Mouse (Mus musculus): ENCODE data around the gene Rfc2. TPM values are rescaled to one million over a fixed set of nuclear protein-coding genes. Genes with fewer than 3 reads are reported as not detected.
A peak's percentile ranks its signal among the peaks of the same experiment; 100 is the strongest.

Rfc2 gene
- 10 to 100 TPM; 75.2 to 78.2 TPM for total RNA-seq (2021)

GRCm38 (mm10) chr5:134581146-134581545 lies at the start of gene Rfc2:
Gene Rfc2 (plus strand): TSS chr5:134581366.
- DNase-seq, result no peak

GRCm38 (mm10) chr5:134531585-134531984 lies 49.6 kb upstream of the Rfc2 start:
- no peak for DNase-seq

- DNase-seq, result no peak
Observed at GRCm38 (mm10) chr5:134532417-134532816, 48.7 kb upstream of the Rfc2 start.

GRCm38 (mm10) chr5:134536036-134536435 lies 45.1 kb upstream of the Rfc2 start:
- DNase-seq, result no peak

- DNase-seq, result peak; percentile 81
Observed at GRCm38 (mm10) chr5:134539891-134540290, 41.3 kb upstream of the Rfc2 start.

- peak; percentile 31 for DNase-seq
Observed at GRCm38 (mm10) chr5:134540881-134541280, 40.3 kb upstream of the Rfc2 start.

- peak; percentile 77 for DNase-seq
Observed at GRCm38 (mm10) chr5:134541640-134542039, 39.5 kb upstream of the Rfc2 start.

- DNase-seq, result peak; percentile 61
Observed at GRCm38 (mm10) chr5:134544516-134545241, 36.5 kb upstream of the Rfc2 start.

GRCm38 (mm10) chr5:134545242-134545629 lies 35.9 kb upstream of the Rfc2 start:
- peak; percentile 37 for DNase-seq

GRCm38 (mm10) chr5:134546790-134547189 lies 34.4 kb upstream of the Rfc2 start:
- DNase-seq, result no peak

GRCm38 (mm10) chr5:134548306-134548705 lies 32.9 kb upstream of the Rfc2 start:
- DNase-seq, result no peak

GRCm38 (mm10) chr5:134549640-134550168 lies 31.5 kb upstream of the Rfc2 start:
- no peak for DNase-seq

- DNase-seq, result no peak
Observed at GRCm38 (mm10) chr5:134550836-134551232, 30.3 kb upstream of the Rfc2 start.

GRCm38 (mm10) chr5:134551233-134552109 lies 29.7 kb upstream of the Rfc2 start:
- peak; percentile 41 for DNase-seq

- DNase-seq, result peak; percentile 100
Observed at GRCm38 (mm10) chr5:134552110-134552972, 28.8 kb upstream of the Rfc2 start, which contains the start of gene Clip2. Gene Clip2 (minus strand): TSS chr5:134552434.

GRCm38 (mm10) chr5:134553951-134554546 lies 27.1 kb upstream of the Rfc2 start:
- no peak for DNase-seq

- peak; percentile 87 for DNase-seq
Observed at GRCm38 (mm10) chr5:134555463-134556164, 25.6 kb upstream of the Rfc2 start.

- DNase-seq, result no peak
Observed at GRCm38 (mm10) chr5:134560071-134560449, 21.1 kb upstream of the Rfc2 start, which contains the start of gene Syna. Gene Syna (minus strand): TSS chr5:134560171.

- DNase-seq, result no peak
Observed at GRCm38 (mm10) chr5:134560450-134561171, 20.6 kb upstream of the Rfc2 start.

GRCm38 (mm10) chr5:134564272-134564671 lies 16.9 kb upstream of the Rfc2 start:
- DNase-seq, result no peak
